ENCODE assay signal across 11 mouse cellular contexts in the genomic region with DNA sequence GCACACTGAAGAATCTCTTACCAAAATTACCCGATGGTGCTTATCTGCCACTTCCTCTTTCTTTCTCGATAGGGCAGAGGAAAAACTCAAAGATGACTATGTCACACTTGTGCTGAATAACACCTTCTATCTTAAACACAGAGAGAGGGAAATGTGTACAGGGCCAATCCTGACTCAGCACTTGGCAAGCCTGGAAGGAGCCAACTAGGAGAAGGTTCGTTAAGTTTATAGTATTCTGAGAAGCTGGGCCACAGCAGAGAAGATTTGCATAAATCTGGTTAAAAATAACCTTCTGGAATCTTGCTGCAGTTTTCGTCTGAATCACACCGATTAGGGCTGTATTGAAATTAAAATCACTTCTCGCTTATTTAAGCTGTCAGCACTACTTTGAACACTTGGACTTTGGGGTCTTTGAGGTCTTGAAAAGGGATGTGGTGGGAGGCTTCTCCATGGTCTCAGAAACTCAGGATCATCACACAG.
DNase-seq lines count a peak whose midpoint lies in the region; ATAC-seq lines count a peak whose summit lies in the region.
"Had no signal": no experiment of that assay in that cellular context is flagged by ENCODE, and none has a peak within 500 bp of the region (broad histone marks: within the 10 kb centered on the region; RNA-seq: fewer than 3 reads in every experiment).

No protein-coding gene starts in this region.

- no peak for ATAC-seq in kidney, embryonic 16.5 days (ENCODE audit: low FRiP score, low TSS enrichment)
- ATAC-seq in midbrain, embryonic 13.5 days = no peak
- ATAC-seq: hindbrain, embryonic 16.5 days had no signal

- no peaks in the 10 kb centered on the region for H3K36me3 ChIP-seq in kidney, embryonic 16.5 days (ENCODE audit: insufficient read depth, low read length)
- no peaks in the 10 kb centered on the region for H3K36me3 ChIP-seq in midbrain, embryonic 13.5 days

- H3K4me1 ChIP-seq in kidney, embryonic 16.5 days (ENCODE audit: insufficient read depth, low read length) = no peaks in the 10 kb centered on the region
- H3K4me1 ChIP-seq in midbrain, embryonic 13.5 days (replicated peaks) = no peaks in the 10 kb centered on the region

- no peak overlapping the region for H3K27ac ChIP-seq in kidney, embryonic 16.5 days (ENCODE audit: low read length)
- no peak overlapping the region for H3K27ac ChIP-seq in midbrain, embryonic 13.5 days

- no peaks in the 10 kb centered on the region for H3K9me3 ChIP-seq in kidney, embryonic 16.5 days (ENCODE audit: low read length)
- no peaks in the 10 kb centered on the region for H3K9me3 ChIP-seq in midbrain, embryonic 13.5 days

- H3K27me3 ChIP-seq in kidney, embryonic 16.5 days (ENCODE audit: insufficient read depth, low read length) = no peaks in the 10 kb centered on the region
- peaks cover 14% of the 10 kb centered on the region; the same call in 1 of the 2 replicates for H3K27me3 ChIP-seq in midbrain, embryonic 13.5 days

- DNase-seq in kidney, adult 11 months = peak; percentile 76
- DNase-seq in MEL-GATA-1-ER (ENCODE audit: extremely low read depth, low read depth) = peak; percentile 82
- DNase-seq in kidney, adult 8-10 months = peak; percentile 72 to 82
- peak; percentile 63 to 66 for DNase-seq in right cerebral cortex, adult 2 months (ENCODE audit: low spot score in 2 of 2)
- no peak for DNase-seq in cerebellum, adult 9-11 months
- DNase-seq in testis, postnatal 10 days (ENCODE audit: low spot score) = no peak
- DNase-seq: cerebellum, adult 18-20 months had no signal

- whole genome bisulfite sequencing in kidney, embryonic 16.5 days = 64% methylated on average over 6 of the region's 6 CpGs
- WGBS in midbrain, embryonic 13.5 days = 56% methylated on average over 6 of the region's 6 CpGs

- H3K9ac ChIP-seq in kidney, embryonic 16.5 days (replicated peaks; ENCODE audit: low read length) = no peak overlapping the region
- H3K9ac ChIP-seq in midbrain, embryonic 13.5 days (replicated peaks) = no peak overlapping the region

- no peak overlapping the region for H3K4me3 ChIP-seq in kidney, embryonic 16.5 days (ENCODE audit: low read length)
- no peak overlapping the region for H3K4me3 ChIP-seq in midbrain, embryonic 13.5 days (replicated peaks)
- H3K4me3 ChIP-seq: myocyte had no signal

- H3K4me2 ChIP-seq in kidney, embryonic 16.5 days (replicated peaks; ENCODE audit: low read depth, low read length) = no peak overlapping the region
- H3K4me2 ChIP-seq in midbrain, embryonic 13.5 days (replicated peaks) = no peak overlapping the region

Comparison
In these comparisons a context has a peak if more than half of its experiments do, and no peak if none do; other contexts are left out.
1. DNase-seq: peak in kidney, adult 11 months (single experiment), MEL-GATA-1-ER (single experiment), kidney, adult 8-10 months (2 of 2) and right cerebral cortex, adult 2 months (2 of 2); none in cerebellum, adult 9-11 months (single experiment) and testis, postnatal 10 days (single experiment).